Mouse (Mus musculus): ENCODE results near the gene Rab7. TPM values are rescaled to one million over a fixed set of nuclear protein-coding genes. Genes with fewer than 3 reads are reported as not detected.

Rab7 gene
- polyA plus RNA-seq, 1 experiment from 2014 or later = 216 TPM

DNA sequence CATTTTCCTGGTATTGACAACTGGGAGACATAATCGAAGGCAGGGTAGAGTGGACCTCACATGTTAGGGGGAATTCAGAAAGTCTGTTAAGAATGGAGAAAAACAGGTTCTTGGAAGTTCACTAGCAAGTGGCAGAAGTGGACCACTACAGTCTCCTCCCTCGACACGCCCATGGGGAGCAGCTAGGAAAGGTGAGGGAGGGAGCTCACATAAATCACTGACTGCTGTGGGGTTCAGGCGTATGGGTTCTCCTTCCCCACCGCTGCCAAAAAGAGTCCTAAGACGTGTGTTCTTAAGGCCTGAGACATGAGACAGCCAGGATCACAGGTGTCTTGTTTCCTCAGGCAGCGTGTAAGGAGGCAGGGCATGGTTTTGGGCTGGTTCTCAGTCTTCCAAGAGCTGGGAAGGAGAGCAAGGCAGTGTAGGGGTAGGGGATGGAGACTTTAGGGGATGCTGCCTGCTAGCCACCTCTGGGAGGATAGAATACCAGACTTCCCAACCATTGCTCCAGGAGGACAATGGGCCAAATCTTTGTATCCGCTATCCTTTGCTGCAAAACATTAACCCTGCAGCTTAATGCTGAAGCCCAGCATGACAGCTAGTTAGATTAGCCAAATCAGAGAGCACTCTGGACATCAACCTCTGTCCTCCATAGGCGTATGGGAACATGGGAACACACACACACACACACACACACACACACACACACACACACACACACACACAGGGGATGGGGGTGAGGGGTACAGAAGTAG lies 9.2 kb upstream of the Rab7 start:
- no peaks in the 10 kb centered on the region for H3K9me3 ChIP-seq (ENCODE audit: low read depth, low read length)
- no peak for TF ChIP-seq CTCF (IDR thresholded peaks at IDR 0.05; ENCODE audit: low read depth)
- H3K27ac ChIP-seq (ENCODE audit: low read depth) = no peak overlapping the region
- H3K27me3 ChIP-seq (ENCODE audit: insufficient read depth, low read length) = no peaks in the 10 kb centered on the region
- peaks cover 5% of the 10 kb centered on the region; the same call in 1 of the 2 replicates for H3K4me1 ChIP-seq (ENCODE audit: insufficient read depth)
- DNase-seq (peak; percentile 32), ATAC-seq (ENCODE audit: insufficient read depth) (no peak)
- H3K9ac ChIP-seq = no peak overlapping the region
- no peak overlapping the region for H3K4me3 ChIP-seq (ENCODE audit: low read depth, low read length)
- no peaks in the 10 kb centered on the region for H3K36me3 ChIP-seq (ENCODE audit: insufficient read depth)
- H3K4me2 ChIP-seq = no peak overlapping the region
- 44% methylated on average over 9 of the region's 9 CpGs for WGBS

DNA sequence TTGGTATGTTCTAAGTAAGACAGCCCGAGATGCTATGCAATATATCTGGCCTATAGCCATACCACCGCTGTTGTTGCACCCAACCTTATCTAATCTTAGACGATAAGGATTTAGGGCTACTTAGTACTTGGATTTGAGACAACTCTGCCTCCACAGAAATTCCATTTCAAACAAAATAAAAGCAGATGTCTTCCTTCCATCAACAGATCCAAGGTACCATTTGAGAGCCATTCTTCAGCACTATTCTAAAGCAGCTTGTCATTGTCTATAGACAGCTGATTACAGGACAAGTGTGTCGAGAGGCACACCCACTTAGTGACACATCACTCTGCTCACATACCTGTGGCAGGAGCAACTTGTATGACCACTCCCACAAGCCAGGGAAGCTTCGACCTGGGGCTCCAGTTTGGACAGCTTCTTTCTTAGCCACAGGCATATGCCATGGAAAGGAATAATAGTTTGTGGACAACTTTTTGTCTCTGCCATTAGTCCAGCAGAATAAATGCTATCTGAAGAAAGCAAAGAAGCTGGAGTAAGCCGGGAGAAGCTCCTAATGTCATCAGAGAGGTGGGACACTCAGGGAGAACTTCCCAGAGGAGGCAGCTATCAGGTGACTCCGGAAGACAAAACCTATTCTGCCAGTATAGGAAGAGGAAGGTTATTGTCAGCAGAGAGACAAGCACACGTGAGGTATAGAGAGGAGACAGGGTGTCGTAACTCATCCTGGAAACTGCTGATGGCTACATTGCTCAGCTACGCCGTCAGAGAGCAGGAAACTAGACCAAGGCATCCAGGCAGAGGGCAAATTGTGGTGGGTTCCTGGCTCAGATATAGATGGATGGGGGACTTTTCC lies 8.4 kb upstream of the Rab7 start:
- no peak overlapping the region for H3K27ac ChIP-seq (ENCODE audit: low read depth)
- no peak overlapping the region for H3K9ac ChIP-seq
- WGBS = 41% methylated on average over 11 of the region's 11 CpGs
- TF ChIP-seq CTCF (IDR thresholded peaks at IDR 0.05; ENCODE audit: low read depth) = no peak
- H3K4me2 ChIP-seq = no peak overlapping the region
- H3K9me3 ChIP-seq (ENCODE audit: low read depth, low read length) = no peaks in the 10 kb centered on the region
- no peak overlapping the region for H3K4me3 ChIP-seq (ENCODE audit: low read depth, low read length)
- H3K36me3 ChIP-seq (ENCODE audit: insufficient read depth) = no peaks in the 10 kb centered on the region
- DNase-seq (peak; percentile 28), ATAC-seq (ENCODE audit: insufficient read depth) (no peak; the same call in 1 of the 2 replicates)
- H3K4me1 ChIP-seq (ENCODE audit: insufficient read depth) = peaks cover 5% of the 10 kb centered on the region; the same call in 1 of the 2 replicates
- no peaks in the 10 kb centered on the region for H3K27me3 ChIP-seq (ENCODE audit: insufficient read depth, low read length)

DNA sequence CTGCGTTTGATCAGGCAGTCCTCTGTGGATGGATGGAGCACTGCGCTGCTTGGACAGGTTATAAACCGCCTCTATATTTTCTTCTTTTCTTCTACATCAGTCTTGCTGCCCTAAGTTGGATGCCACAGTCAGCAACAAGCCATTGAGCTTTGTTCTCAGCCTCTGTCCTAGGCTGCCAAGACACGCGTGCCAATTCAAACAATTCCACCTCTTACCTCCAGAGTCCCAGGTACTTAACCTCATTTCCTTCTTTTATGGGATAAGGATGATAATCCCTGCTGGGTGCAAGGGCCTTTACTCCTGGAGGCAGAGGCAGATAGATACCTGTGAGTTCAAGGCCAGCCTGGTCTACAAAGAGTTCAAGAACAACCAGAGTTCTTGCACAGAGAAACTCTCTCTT lies 6.1 kb upstream of the Rab7 start:
- no peaks in the 10 kb centered on the region for H3K9me3 ChIP-seq (ENCODE audit: low read depth, low read length)
- H3K9ac ChIP-seq = no peak overlapping the region
- H3K36me3 ChIP-seq (ENCODE audit: insufficient read depth) = no peaks in the 10 kb centered on the region
- no peaks in the 10 kb centered on the region for H3K27me3 ChIP-seq (ENCODE audit: insufficient read depth, low read length)
- no peak overlapping the region for H3K27ac ChIP-seq (ENCODE audit: low read depth)
- ATAC-seq (ENCODE audit: insufficient read depth) = no peak
- H3K4me3 ChIP-seq (ENCODE audit: low read depth, low read length) = no peak overlapping the region
- DNase-seq = no peak
- 86% methylated on average over 5 of the region's 5 CpGs for WGBS
- H3K4me2 ChIP-seq = no peak overlapping the region
- H3K4me1 ChIP-seq (ENCODE audit: insufficient read depth) = peaks cover 5% of the 10 kb centered on the region; the same call in 1 of the 2 replicates
- no peak for TF ChIP-seq CTCF (IDR thresholded peaks at IDR 0.05; ENCODE audit: low read depth)

DNA sequence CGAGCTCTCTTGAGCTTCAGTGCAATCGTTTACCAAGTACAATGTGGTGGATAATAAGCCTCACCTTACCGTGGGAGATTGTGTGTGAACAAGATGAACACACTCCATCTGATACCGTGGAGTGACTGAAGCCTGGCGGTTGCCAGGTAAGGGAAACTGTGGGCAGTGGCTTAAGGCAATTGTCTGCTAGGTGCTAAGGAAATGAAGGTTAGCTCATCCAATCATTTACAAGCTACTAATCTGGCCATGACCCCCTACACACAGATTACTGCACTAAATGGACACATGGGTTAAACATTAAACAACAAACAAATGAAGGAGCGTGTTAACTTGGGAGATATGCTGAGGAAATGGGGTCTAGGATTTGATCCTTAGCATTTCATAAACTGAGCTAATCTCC lies 3.9 kb upstream of the Rab7 start:
- Histone ChIP-seq H3K27me3 (ENCODE audit: insufficient read depth, low read length) (no peaks in the 10 kb centered on the region), H3K9ac (no peak overlapping the region), H3K36me3 (ENCODE audit: insufficient read depth) (no peaks in the 10 kb centered on the region), H3K4me3 (ENCODE audit: low read depth, low read length) (no peak overlapping the region), H3K4me2 (no peak overlapping the region), H3K9me3 (ENCODE audit: low read depth, low read length) (no peaks in the 10 kb centered on the region), H3K4me1 (ENCODE audit: insufficient read depth) (peaks cover 8% of the 10 kb centered on the region; the same call in 1 of the 2 replicates), H3K27ac (ENCODE audit: low read depth) (no peak overlapping the region)
- no peak for TF ChIP-seq CTCF (IDR thresholded peaks at IDR 0.05; ENCODE audit: low read depth)
- ATAC-seq (ENCODE audit: insufficient read depth) (no peak), DNase-seq (no peak)
- 51% methylated on average over 6 of the region's 6 CpGs for WGBS

DNA sequence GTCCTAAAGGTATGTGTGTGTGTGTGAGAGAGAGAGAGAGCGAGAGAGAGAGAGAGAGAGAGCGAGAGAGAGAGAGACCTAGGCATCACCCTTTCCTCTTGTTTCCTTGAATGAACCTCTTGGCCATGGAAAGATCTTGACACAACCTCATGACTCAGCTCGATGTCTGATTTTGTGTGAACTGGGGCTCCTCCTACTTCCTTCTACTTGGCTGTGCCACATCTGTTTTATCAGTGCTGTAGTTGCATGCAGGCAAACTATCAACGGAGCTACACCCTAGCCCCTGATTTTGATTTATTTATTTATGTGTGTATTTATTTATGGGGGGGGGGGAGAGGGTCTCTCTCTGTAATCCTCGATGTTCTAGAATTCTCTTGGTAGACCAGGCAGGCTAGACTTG lies 2.8 kb upstream of the Rab7 start:
- DNase-seq (no peak), ATAC-seq (ENCODE audit: insufficient read depth) (no peak)
- WGBS = 67% methylated on average over 5 of the region's 5 CpGs
- no peak overlapping the region for H3K27ac ChIP-seq (ENCODE audit: low read depth)
- no peaks in the 10 kb centered on the region for H3K27me3 ChIP-seq (ENCODE audit: insufficient read depth, low read length)
- no peaks in the 10 kb centered on the region for H3K9me3 ChIP-seq (ENCODE audit: low read depth, low read length)
- no peak overlapping the region for H3K4me3 ChIP-seq (ENCODE audit: low read depth, low read length)
- no peaks in the 10 kb centered on the region for H3K36me3 ChIP-seq (ENCODE audit: insufficient read depth)
- no peak overlapping the region for H3K4me2 ChIP-seq
- no peak for TF ChIP-seq CTCF (IDR thresholded peaks at IDR 0.05; ENCODE audit: low read depth)
- no peak overlapping the region for H3K9ac ChIP-seq
- H3K4me1 ChIP-seq (ENCODE audit: insufficient read depth) = 0 out of 2 replicates have a peak, but pooled peaks cover 9% of the 10 kb centered on the region

DNA sequence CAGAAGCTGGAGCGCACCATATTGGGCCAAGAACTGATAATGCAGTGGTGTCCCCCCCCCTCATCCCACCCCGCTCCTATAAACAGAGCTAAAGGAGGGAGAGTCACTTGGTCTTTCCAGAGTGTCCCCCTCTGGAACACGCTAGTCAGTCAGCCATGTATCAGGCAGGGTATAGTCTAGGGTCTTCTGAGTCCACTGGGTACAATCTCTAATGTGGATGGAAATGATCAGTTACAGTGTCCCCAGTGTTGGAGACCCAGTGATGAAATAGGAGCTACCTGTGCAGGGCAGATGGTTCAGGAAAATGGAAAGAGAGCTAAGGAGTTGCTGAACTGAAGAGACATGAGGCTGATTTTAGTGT lies 316 bp upstream of the Rab7 start:
- no peak for TF ChIP-seq CTCF (IDR thresholded peaks at IDR 0.05; ENCODE audit: low read depth)
- Histone ChIP-seq H3K9me3 (ENCODE audit: low read depth, low read length) (no peaks in the 10 kb centered on the region), H3K4me2 (peak overlapping the region; percentile 35), H3K27ac (ENCODE audit: low read depth) (no peak overlapping the region), H3K4me1 (ENCODE audit: insufficient read depth) (0 out of 2 replicates have a peak, but pooled peaks cover 9% of the 10 kb centered on the region), H3K27me3 (ENCODE audit: insufficient read depth, low read length) (no peaks in the 10 kb centered on the region), H3K4me3 (ENCODE audit: low read depth, low read length) (peak overlapping the region; percentile 97), H3K9ac (no peak overlapping the region), H3K36me3 (ENCODE audit: insufficient read depth) (no peaks in the 10 kb centered on the region)
- DNase-seq (no peak), ATAC-seq (ENCODE audit: insufficient read depth) (no peak; the same call in 1 of the 2 replicates)
- WGBS = 32% methylated on average over 3 of the region's 3 CpGs

DNA sequence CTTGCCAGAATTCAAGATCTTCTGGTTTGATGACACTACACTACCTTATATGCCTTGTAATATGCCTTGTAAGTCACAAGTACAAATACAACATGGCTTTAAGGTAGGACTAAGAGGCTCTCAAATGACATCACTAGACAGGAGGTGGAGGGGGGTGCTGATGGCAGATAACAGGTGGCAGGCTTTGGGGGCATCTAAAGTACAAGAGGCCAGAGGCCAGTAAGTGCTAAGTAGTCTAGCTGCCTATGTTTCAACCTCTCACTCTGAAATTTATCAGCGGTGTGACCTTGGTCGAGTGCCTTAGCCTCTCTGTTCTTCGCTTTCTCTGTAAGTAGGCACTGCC lies 865 bp downstream of the Rab7 start:
- no peaks in the 10 kb centered on the region for H3K9me3 ChIP-seq (ENCODE audit: low read depth, low read length)
- WGBS = 1% methylated on average over 3 of the region's 3 CpGs

More for the DNA sequence above, 865 bp downstream of the Rab7 start:
- ATAC-seq (ENCODE audit: insufficient read depth) (no peak), DNase-seq (no peak)
- Histone ChIP-seq H3K36me3 (ENCODE audit: insufficient read depth) (peaks cover 4% of the 10 kb centered on the region; the same call in 1 of the 2 replicates), H3K27me3 (ENCODE audit: insufficient read depth, low read length) (no peaks in the 10 kb centered on the region), H3K4me1 (ENCODE audit: insufficient read depth) (0 out of 2 replicates have a peak, but pooled peaks cover 9% of the 10 kb centered on the region), H3K9ac (peak overlapping the region; percentile 92), H3K4me3 (ENCODE audit: low read depth, low read length) (peak overlapping the region; percentile 97), H3K27ac (ENCODE audit: low read depth) (no peak overlapping the region), H3K4me2 (peak overlapping the region; percentile 87)
- no peak for TF ChIP-seq CTCF (IDR thresholded peaks at IDR 0.05; ENCODE audit: low read depth)

Data from lung, embryonic 14.5 days (tissue).